Mouse (Mus musculus) MEL-GATA-1-ER (cell line): ENCODE results near the gene Ppfibp1.

ENCODE experiments used
- DNase-seq: peaks from one replicate; pipeline ENCODE4 v3.0.0-alpha.2; 2012; ENCODE audit warnings: low read depth; ENCODE audit errors: extremely low read depth

Ppfibp1 gene

DNA sequence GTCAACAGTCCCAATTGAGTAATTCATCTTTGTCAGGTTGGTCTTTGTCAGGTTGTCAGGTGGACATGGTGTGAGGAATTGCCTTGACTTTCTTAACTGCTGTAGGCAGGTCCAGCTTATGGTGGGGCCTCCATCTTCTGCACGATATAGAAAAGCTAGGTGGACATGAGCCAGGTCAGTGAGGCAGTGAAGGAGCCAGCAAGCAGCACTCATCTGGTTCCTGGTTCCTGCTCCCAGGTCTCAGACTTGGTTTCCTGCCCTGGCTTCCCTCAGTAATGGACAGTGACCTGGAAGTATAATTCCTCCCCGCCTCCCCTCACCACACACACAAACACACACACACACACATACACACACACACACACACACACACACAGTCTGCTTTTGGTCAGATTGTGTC, 107.1 kb downstream of the Ppfibp1 start:
- no peak for DNase-seq

DNA sequence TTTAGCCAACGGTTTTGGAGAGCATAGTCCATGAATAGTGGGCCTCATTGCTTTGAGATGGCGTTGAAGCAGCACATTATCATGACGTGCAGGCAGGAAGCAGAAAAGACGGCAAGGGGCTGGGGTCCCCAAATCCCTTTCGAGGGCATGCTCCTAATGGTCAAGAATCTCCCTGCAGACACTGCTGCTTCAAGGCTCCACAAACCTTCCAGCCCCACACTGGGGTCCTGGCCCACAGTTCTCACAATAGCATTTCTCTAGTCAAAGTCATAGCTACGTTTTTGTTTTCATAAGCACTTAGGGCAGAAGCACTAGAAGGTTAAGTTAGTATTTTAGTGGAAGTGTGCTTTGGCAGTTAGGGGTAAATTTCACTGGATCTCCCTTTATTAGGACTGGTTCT, 107.6 kb downstream of the Ppfibp1 start:
- no peak for DNase-seq

DNA sequence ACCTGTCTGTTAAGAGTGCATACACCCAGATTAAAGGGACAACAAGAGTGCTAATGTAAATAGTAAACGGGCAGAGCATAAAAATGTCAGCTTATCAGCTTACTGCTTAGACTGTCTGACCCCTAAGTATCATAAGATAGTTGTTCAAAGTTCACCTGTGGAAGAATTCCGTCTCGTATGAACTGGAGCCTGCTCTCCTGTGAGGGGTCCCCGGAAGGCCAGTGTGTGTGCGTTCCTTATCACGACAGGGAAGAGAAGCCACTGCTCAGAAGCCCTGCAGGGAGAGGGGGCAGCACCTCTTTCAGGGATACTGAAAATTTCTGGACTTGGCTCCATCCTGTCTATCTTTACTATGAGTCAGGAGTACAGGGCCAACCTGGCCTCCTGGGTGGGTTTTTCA, 108.7 kb downstream of the Ppfibp1 start:
- no peak for DNase-seq

- no peak for DNase-seq
These were observed 110.4 kb downstream of the Ppfibp1 start for GRCm38 (mm10) chr6:146998710-146999109.

DNA sequence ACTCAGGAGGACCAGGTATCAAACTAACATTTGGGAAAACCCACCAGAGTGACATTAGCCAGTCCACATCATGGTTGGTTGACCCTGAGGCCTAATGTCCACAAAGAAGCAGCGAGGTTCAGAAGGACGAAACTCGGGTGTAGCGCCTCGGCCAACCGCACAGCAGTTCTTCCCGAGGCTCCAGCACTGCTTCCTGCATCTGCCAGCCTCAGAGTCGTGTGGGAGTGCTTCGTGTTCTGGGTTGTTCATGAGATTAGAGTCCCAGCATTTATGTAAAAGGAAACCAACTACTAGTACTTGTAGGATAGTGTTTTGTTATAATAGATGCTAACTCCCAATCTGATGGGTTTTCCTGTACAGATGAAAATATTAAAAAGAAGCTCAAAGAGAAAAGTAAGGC, 111.0 kb downstream of the Ppfibp1 start:
- no peak for DNase-seq

DNA sequence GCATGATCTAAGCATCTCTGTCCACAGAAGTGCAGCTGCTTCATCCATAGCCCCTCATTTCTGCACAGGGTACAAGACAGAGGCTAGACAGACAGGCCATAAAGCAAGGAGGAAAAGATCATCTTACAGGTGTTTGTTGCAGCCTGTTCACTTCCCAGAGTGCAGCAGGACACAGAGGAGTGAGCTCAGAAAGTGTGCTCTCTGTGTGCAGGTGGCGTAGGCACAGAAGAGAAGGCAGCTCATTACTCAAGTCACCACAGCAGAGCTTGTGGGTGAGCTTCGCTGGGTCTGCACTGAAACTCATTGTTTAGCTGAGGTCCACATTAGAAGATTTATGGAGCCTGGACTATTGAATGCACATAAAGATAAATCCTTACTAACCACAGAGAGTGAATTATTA, 111.5 kb downstream of the Ppfibp1 start:
- no peak for DNase-seq

DNA sequence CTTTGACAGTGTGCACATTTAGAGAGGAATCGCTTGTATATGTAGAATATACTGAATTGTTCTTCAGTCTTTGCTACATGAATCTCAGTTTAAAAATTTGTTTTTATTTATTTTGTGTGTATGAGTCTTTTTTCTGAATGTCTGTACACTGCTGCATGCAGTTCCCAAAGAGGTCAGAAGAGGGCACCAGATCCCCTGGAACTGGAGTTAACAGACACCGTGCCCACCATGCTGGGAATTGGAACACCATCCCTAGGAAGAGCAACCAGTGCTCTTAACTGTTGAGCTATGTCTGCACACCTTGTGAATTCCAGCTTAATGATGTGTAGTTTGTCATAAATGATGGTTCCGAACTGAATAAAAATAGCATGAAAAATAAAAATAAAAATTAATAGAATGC, 119.9 kb downstream of the Ppfibp1 start:
- peak; percentile 13 for DNase-seq

DNA sequence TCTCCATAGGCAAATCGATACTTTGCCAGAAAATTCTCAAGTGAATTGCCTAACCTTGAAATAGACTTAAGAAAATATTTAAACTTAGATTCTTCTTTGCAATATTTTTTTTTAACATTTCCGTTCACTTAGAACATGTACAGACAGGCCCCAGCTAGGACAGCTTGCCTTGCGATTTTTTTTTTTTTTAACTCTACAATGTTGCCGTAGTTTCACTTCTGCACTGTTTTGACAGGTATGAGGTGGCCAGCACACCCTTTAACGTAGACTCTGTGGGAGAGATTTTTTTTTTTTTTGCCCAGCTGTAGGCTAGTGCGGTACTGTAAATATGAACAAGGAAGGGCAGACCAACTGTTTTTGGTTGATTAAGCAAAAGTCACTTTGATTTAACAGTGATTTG, 122.1 kb downstream of the Ppfibp1 start:
- DNase-seq, result no peak

DNA sequence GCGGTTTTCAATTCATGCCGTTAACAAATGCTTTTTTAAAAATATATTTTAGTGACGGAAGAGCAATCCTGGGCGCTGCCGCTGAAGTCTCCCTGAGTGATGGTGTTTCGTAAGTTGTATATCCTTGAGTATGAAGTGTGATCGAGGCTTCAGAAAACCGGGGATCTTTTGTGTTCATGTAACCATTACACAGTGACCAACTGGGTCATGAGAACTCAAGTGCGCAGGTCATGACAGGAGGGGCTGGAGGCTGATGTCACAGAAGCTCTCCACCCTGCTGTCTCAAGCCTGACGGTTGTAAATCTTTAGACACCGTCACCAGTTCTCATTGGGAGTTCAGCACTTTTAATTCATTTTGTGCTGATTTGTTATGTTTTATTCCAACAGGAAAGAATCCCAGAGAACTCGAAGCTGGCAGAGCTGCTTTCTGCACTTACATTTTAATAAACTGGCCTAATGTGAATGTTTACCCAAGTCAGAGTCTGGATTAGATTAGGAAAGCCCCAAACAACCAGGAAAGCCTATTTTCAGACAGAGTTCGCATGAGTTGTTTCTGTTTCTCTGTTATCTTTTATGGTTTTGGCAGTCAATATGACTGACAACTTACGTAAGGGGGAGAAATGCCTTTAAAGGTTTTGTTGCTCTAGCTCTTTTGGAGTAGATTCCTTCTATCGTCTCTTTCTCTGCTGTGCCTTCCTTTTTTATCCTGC, 122.7 kb downstream of the Ppfibp1 start:
- DNase-seq, result no peak

DNA sequence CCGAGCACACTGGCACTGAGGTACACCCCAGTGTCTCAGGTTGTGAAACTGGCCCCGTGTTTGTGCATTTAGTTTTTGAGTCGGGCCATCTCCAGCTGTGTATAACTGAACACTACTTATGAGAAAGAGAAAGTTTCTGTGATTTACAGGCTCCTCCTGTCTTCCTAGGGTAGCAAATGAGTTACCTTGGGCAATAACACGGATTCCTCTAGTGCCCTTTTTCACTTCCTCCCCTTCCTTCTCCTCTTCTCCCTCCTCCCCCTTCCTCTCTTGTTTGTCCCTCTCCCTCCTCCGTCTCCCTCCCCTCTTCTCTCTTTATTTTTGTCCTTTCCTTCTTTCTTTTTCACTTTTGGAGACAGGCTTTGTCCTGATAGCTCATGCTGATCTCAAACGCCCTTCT, 123.3 kb downstream of the Ppfibp1 start:
- DNase-seq, result no peak

- DNase-seq, result no peak
These were observed 123.7 kb downstream of the Ppfibp1 start for GRCm38 (mm10) chr6:147011977-147012376.

DNA sequence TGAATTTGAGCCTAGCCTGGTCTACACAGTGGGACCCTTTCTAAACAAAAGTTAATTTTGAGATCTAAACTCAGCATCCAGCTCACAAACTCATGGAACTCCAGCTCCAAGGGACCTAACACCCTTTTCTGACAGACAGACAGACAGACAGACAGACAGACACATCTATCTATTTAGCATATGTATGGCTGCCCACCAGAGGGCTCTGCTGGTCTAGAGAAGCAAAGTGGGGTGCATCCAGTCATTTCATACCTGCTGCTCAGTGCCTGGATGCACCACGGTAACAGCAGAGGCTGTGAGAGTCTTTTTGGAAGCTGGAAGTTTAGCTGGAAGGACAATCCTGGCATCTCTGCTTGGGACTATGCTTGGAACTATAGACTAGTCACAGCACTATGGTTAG, 125.3 kb downstream of the Ppfibp1 start:
- no peak for DNase-seq

GRCm38 (mm10) chr6:147017906-147018305, 129.6 kb downstream of the Ppfibp1 start:
- DNase-seq, result no peak

DNA sequence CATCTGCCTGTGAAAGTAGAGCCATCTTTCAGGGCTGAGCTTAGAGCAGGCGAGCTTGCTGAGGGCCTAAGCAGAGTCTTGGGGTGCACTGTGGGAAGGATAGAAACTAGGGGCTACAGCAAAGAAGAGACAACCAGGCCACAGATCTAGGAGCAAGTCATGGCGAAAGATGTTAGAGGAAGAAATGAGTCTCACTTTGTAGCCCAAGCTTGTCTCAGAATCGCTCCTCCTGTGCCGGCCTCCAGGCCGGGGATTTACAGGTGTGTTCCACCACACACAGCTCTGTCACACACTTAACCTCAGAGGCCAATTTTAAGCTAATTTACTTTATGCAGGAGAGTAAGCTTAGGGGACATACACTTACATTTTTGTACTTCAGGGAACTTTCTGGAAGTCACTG, 130.1 kb downstream of the Ppfibp1 start:
- DNase-seq, result no peak

DNA sequence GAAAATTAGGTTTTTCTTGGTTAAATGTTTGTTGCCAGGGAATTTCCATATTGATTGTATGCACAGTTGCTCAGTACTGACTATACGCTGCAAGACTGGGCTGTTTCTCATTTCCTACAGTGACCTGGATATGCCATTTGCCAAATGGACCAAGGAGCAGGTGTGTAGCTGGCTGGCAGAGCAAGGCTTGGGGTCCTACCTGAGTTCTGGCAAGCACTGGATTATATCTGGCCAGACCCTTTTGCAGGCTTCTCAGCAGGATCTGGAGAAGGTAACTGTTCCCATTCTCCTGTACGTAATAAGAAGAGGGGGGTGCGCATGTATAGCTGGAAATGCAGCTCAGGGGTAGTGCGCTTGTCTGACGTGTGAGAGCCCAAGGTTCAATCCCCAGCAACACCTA, 132.9 kb downstream of the Ppfibp1 start:
- DNase-seq, result no peak

DNA sequence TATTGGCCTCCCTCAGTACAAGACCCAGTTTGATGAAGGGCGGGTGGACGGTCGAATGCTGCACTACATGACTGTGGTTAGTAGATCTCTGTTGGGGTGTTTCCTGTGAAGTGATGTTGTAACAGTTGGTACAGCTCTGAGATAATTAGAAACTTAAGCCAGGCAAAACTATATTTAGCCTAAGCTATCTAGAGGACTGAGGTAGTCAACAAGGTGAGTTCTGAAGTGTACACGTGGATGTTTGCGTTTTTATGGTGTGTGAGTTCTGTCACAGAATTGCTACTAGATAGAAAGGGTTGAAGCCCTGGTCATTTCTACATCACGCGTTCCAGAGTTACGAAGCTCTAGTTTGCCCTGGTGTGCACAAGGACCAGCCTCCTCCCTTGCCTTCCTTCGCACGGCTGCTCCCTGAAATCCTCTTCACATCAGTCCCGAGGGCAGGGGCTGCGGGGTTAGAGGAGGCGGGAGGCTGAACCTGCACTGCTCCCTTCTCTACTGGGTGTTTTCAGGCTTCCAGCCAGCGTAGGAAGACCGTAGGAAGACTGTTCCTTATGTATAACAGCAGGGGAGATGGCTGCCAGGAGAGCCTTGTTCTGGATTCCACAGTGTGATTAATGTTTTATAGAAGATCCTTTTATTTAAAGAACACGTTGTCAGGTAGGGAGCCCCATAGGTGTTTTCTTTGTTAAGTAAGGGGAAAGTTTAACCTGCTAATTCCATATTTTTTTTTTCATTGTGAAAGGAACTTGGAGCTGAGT, 134.3 kb downstream of the Ppfibp1 start:
- DNase-seq, result no peak

DNA sequence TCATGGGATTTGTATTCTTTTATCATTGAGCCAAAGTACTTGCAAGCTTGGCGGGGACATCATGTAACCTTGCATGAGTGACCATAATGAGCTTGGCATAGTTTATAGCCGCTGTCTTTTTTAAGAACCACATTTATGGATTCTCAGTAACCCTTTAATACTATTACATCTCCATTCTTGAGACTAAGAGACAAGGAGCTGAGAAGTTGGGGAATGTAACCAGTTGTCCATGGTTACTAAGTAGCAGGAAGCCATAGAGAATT, 134.8 kb downstream of the Ppfibp1 start:
- DNase-seq, result no peak

- DNase-seq, result peak; percentile 29
These were observed 135.3 kb downstream of the Ppfibp1 start for GRCm38 (mm10) chr6:147023568-147023967.

DNA sequence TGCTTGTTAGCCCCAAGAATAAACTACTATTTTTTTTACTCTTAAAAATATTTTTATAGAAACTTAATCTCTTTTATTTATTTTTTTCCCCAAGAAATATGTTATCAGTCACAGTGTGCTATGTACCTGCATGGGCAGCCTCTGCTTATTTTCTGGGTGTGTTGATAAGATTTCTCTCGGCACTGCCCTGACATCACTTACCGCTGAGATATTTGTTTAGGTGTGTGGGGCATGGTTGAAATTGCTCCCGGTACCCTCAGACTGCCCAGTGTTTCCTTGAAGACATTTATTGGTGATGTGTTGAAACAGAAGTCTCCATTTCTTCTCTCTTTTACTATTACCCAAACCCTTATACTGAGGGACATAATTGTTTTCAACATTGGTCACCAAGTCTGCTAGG, 136.5 kb downstream of the Ppfibp1 start:
- no peak for DNase-seq

GRCm38 (mm10) chr6:147028396-147028795, 140.1 kb downstream of the Ppfibp1 start:
- no peak for DNase-seq

- no peak for DNase-seq
These were observed 141.3 kb downstream of the Ppfibp1 start for GRCm38 (mm10) chr6:147029591-147029990.

GRCm38 (mm10) chr6:147030096-147030885, 142.0 kb downstream of the Ppfibp1 start:
- DNase-seq, result no peak
